Mouse (Mus musculus) thymus, postnatal 14 days (tissue): ENCODE measurements around the gene Lypla2.

Experiments used
- DNase-seq: peaks from one replicate; pipeline ENCODE4 v3.0.0; 2021

Lypla2 gene

GRCm38 (mm10) chr4:135918635-135919279 lies 53.7 kb downstream of the Lypla2 start:
- no peak for DNase-seq
